Mouse (Mus musculus): ENCODE results near the gene Selenbp2.
"Not testable (repeated sequence)": the region's sequence is repeated elsewhere in the genome, so short reads cannot be mapped to it uniquely, and the experiment has no call there.

Selenbp2 gene

DNA sequence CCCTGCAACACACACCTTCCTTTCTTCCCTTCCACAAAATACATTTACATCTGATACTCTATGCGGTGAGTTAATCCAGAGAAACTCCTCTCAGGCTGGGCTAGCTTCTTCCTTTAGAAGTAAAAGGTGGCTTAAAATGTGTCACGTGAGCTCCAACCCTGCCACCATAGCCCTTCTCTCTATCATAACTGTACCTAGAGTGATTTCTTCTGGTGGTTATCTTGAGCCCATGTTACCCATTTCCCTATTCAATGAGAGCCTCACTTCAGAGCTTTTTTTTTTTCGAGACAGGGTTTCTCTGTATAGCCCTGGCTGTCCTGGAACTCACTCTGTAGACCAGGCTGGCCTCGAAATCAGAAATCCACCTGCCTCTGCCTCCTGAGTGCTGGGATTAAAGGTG lies 1.7 kb upstream of the Selenbp2 start:
- DNase-seq (ENCODE audit: low read depth), result not testable (repeated sequence)

DNA sequence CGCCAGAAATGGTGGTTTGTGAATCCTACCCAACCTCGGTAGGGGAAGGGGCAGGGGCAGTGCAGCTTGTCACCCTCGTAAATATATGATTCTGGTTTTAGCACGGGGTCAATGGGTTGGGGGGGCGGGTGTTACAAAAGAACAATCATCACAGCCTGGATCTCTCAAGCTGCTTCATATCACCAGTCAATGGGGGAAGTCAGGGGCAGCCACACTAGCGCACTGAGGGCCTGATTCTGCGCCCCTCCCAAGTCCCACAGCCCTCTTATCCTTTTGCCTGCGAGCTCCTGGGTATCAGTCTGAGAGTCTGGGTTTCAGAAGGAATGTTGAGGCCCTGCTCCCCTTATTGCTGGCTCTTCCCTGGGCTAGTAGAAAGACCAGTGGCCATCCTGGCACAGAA lies 518 bp downstream of the Selenbp2 start:
- DNase-seq (ENCODE audit: low read depth), result not testable (repeated sequence)

- DNase-seq (ENCODE audit: low read depth), result not testable (repeated sequence)
These were observed 2.2 kb downstream of the Selenbp2 start for GRCm38 (mm10) chr3:94695591-94695990.

- not testable (repeated sequence) for DNase-seq (ENCODE audit: low read depth)
These were observed 2.9 kb downstream of the Selenbp2 start for GRCm38 (mm10) chr3:94696257-94696656.

GRCm38 (mm10) chr3:94702163-94702810 lies 8.9 kb downstream of the Selenbp2 start:
- not testable (repeated sequence) for DNase-seq (ENCODE audit: low read depth)

GRCm38 (mm10) chr3:94702856-94703255 lies 9.5 kb downstream of the Selenbp2 start:
- DNase-seq (ENCODE audit: low read depth), result no peak

GRCm38 (mm10) chr3:94703364-94703763 lies 10.0 kb downstream of the Selenbp2 start:
- not testable (repeated sequence) for DNase-seq (ENCODE audit: low read depth)

DNA sequence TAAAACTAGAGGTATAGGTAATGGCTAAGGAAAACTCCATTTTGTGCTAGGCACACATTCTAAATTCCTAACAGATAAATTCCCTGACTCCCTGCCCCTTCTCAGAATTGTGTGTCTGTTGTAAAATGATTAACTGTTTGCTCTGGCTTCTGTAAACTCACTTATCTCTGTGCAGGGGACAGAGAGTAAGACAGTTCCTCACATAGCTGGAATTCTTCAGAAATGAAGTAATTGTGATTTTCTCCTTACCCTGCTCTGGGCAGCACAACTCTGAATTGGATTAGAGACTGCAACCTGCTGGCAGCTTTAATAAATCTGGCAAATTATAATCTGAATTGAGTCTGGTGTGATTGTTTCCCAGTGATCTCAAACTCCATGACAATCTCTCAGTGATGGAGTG lies 17.2 kb downstream of the Selenbp2 start:
- not testable (repeated sequence) for DNase-seq (ENCODE audit: low read depth)

DNA sequence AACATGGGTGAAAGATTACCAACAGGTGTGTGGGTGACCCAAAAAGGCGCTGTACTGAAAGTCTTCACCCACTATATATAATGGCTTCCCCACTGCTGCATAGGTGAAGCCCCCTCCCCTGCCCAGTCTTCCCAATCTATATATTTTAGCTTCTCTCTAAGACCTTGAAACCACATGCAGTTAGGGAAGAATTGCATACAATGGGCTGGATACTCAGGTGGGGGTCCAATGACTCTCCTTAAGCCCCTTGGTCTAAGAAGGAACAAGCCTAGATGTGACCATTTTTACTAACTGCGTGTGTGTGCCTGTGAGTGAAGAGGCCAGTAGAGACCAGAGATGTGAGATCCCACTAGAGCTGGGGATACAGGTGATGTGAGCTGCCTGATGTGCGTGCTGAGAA lies 20.1 kb downstream of the Selenbp2 start:
- DNase-seq (ENCODE audit: low read depth), result not testable (repeated sequence)

GRCm38 (mm10) chr3:94718253-94718652 lies 24.9 kb downstream of the Selenbp2 start:
- DNase-seq (ENCODE audit: low read depth), result not testable (repeated sequence)

DNA sequence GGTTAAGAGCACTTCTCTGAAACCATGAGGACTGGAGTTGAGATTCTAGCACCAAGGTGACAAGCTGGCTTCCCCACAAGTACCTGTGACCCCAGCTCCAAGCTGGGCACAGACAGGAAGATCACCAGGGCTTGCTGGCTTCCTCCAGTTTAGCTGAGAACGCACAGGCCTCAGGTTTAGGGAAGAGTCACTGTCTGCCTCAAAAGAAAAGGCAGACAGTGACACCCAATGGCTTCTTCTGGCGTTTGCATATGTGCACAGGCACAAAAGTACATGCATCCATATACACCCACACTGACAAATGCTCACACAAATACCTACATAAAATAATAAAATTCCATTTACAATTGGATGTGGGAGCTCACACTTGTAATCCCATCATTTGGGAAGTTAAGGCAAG lies 30.3 kb downstream of the Selenbp2 start:
- DNase-seq (ENCODE audit: low read depth), result peak; percentile 17

DNA sequence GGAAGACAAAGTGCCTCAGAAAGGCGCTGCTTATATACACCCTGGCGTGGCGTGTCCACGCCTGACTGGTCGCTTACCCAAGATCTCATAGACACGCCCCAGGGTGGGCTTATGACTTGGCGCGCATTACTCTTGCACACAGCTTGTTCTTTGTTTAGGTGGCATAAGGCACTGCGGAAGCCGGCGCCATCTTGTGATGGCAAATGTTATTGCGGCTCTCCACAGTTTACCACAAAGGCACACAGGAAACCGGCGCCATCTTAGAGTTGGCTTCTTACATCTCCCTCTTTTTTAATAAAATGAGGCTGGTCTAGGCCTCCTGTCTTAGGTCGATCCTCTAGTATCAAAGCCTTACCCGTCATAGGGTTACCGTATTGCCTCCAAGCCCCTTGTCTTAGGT lies 52.3 kb downstream of the Selenbp2 start:
- no peak for DNase-seq (ENCODE audit: low read depth)
